Mouse (Mus musculus): ENCODE measurements around the gene Baz2b.
"Not testable (repeated sequence)": the region's sequence is repeated elsewhere in the genome, so short reads cannot be mapped to it uniquely, and the experiment has no call there.

Gene Baz2b

GRCm38 (mm10) chr2:59862618-59863017, 347.0 kb downstream of the Baz2b start:
- DNase-seq (ENCODE audit: low spot score in 2 of 2) = no peak

GRCm38 (mm10) chr2:59854363-59854762, 355.3 kb downstream of the Baz2b start:
- no peak for DNase-seq (ENCODE audit: low spot score in 2 of 2)

- no peak for DNase-seq (ENCODE audit: low spot score in 2 of 2)
These were observed 356.1 kb downstream of the Baz2b start for GRCm38 (mm10) chr2:59853543-59853942.

GRCm38 (mm10) chr2:59852916-59853315, 356.7 kb downstream of the Baz2b start:
- DNase-seq (ENCODE audit: low spot score in 2 of 2) = no peak

GRCm38 (mm10) chr2:59851885-59852284, 357.8 kb downstream of the Baz2b start:
- DNase-seq (ENCODE audit: low spot score in 2 of 2) = not testable (repeated sequence)

Measured in spleen, postnatal 14 days (tissue).